Mouse (Mus musculus): Measurements from ENCODE around the gene Pabpn1l. TPM values are rescaled to one million over a fixed set of nuclear protein-coding genes. Genes with fewer than 3 reads are reported as not detected.

Pabpn1l gene
- total RNA-seq, 1 experiment = not detected

DNA sequence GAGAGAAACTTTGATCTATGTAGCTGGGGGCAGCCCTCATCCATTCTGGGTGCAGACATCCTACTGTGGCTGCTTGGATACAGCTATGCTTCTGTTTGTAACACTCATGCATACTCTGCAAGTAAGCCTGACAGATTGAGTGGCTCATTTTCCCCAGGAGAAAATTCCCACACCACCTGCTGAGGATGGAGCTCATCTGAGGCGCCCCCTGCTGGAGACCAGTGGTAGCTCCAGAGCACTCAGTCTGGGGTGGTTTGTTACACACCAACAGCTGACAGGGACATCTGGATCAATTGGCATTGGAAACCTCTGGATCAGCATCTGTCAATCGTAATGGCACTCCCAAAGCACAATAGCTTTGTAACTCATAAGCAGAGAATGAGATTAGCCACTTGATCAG lies 37.5 kb upstream of the Pabpn1l start:
- no peaks in the 10 kb centered on the region for H3K4me1 ChIP-seq (ENCODE audit: control insufficient read depth in 2 of 2, insufficient read depth in 2 of 2, low read length in 2 of 2, poor library complexity in 1 of 2)

DNA sequence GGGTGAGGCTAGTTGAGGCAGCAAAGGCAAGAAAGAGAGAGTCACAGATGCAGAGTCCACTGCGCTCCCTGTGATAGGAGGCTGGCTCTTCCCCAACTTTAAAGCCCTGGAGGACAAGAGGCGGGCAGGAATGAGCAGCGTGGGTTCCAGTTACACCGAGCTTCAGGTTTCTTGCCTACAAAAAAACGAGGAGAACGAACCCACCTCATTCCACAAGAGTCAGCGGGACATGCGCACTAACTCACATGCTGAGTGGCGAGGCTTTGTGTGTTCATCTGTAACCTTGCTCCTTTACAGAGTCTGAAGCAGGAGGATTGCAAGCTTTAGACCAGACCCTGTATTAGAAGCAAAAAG lies 36.2 kb upstream of the Pabpn1l start:
- H3K4me1 ChIP-seq (ENCODE audit: control insufficient read depth in 2 of 2, insufficient read depth in 2 of 2, low read length in 2 of 2, poor library complexity in 1 of 2) = no peaks in the 10 kb centered on the region
- H3K4me3 ChIP-seq (ENCODE audit: insufficient read depth in 1 of 2, low read depth in 1 of 2, low read length in 2 of 2, poor library complexity in 1 of 2, severe bottlenecking in 1 of 2) = no peak overlapping the region
- no peaks in the 10 kb centered on the region for H3K36me3 ChIP-seq (ENCODE audit: control insufficient read depth, insufficient read depth, low read length, poor library complexity, severe bottlenecking)
- no peak for TF ChIP-seq ZNF384 (IDR thresholded peaks at IDR 0.05; ENCODE audit: low read depth, low read length)
- no peak for TF ChIP-seq HCFC1 (IDR thresholded peaks at IDR 0.05; ENCODE audit: borderline replicate concordance, insufficient read depth, low read length)
- TF ChIP-seq ZC3H11A (IDR thresholded peaks at IDR 0.05; ENCODE audit: borderline replicate concordance, low read depth, low read length) = no peak
- TF ChIP-seq CHD2 (IDR thresholded peaks at IDR 0.05; ENCODE audit: low read depth, low read length) = no peak
- no peak for TF ChIP-seq MAFK (IDR thresholded peaks at IDR 0.05; ENCODE audit: insufficient read depth, low read depth, low read length)
- DNase-seq (ENCODE audit: low read depth, low spot score) = no peak
- in situ Hi-C loops (cut with MboI; ENCODE audit: low sequenced_read_pairs in 2 of 2, unreplicated experiment in 2 of 2) = no loop called here
- H3K9me3 ChIP-seq (ENCODE audit: control insufficient read depth, insufficient read depth, low read depth, low read length) = no peaks in the 10 kb centered on the region
- no peak overlapping the region for H3K27ac ChIP-seq (ENCODE audit: insufficient read depth, low read depth, low read length, poor library complexity, severe bottlenecking)
- H3K9ac ChIP-seq (ENCODE audit: insufficient read depth, low read depth, low read length, poor library complexity, severe bottlenecking) = no peak overlapping the region

More for the DNA sequence above, 37.5 kb upstream of the Pabpn1l start:
- DNase-seq (ENCODE audit: low read depth, low spot score) = no peak
- in situ Hi-C loops (cut with MboI; ENCODE audit: low sequenced_read_pairs in 2 of 2, unreplicated experiment in 2 of 2) = no loop called here
- H3K9me3 ChIP-seq (ENCODE audit: control insufficient read depth, insufficient read depth, low read depth, low read length) = no peaks in the 10 kb centered on the region
- H3K36me3 ChIP-seq (ENCODE audit: control insufficient read depth, insufficient read depth, low read length, poor library complexity, severe bottlenecking) = no peaks in the 10 kb centered on the region
- no peak overlapping the region for H3K27ac ChIP-seq (ENCODE audit: insufficient read depth, low read depth, low read length, poor library complexity, severe bottlenecking)
- TF ChIP-seq HCFC1 (IDR thresholded peaks at IDR 0.05; ENCODE audit: borderline replicate concordance, insufficient read depth, low read length) = no peak
- peak; percentile 19; the same call in 1 of the 2 replicates for TF ChIP-seq ZC3H11A (IDR thresholded peaks at IDR 0.05; ENCODE audit: borderline replicate concordance, low read depth, low read length)
- H3K9ac ChIP-seq (ENCODE audit: insufficient read depth, low read depth, low read length, poor library complexity, severe bottlenecking) = no peak overlapping the region
- H3K4me3 ChIP-seq (ENCODE audit: insufficient read depth in 1 of 2, low read depth in 1 of 2, low read length in 2 of 2, poor library complexity in 1 of 2, severe bottlenecking in 1 of 2) = no peak overlapping the region

GRCm38 (mm10) chr8:122658149-122658806 lies 35.7 kb upstream of the Pabpn1l start:
- Histone ChIP-seq H3K4me1 (ENCODE audit: control insufficient read depth in 2 of 2, insufficient read depth in 2 of 2, low read length in 2 of 2, poor library complexity in 1 of 2) (peaks cover 0 to 2% of the 10 kb centered on the region in 2 experiments; a peak in 1 of 4 replicates), H3K9me3 (ENCODE audit: control insufficient read depth, insufficient read depth, low read depth, low read length) (no peaks in the 10 kb centered on the region), H3K36me3 (ENCODE audit: control insufficient read depth, insufficient read depth, low read length, poor library complexity, severe bottlenecking) (no peaks in the 10 kb centered on the region), H3K27ac (ENCODE audit: insufficient read depth, low read depth, low read length, poor library complexity, severe bottlenecking) (no peak overlapping the region), H3K4me3 (ENCODE audit: insufficient read depth in 1 of 2, low read depth in 1 of 2, low read length in 2 of 2, poor library complexity in 1 of 2, severe bottlenecking in 1 of 2) (no peak overlapping the region), H3K9ac (ENCODE audit: insufficient read depth, low read depth, low read length, poor library complexity, severe bottlenecking) (no peak overlapping the region)
- in situ Hi-C loops (cut with MboI; ENCODE audit: low sequenced_read_pairs in 2 of 2, unreplicated experiment in 2 of 2) = no loop called here
- TF ChIP-seq HCFC1 (IDR thresholded peaks at IDR 0.05; ENCODE audit: borderline replicate concordance, insufficient read depth, low read length) (no peak), CHD2 (IDR thresholded peaks at IDR 0.05; ENCODE audit: low read depth, low read length) (no peak), MAFK (IDR thresholded peaks at IDR 0.05; ENCODE audit: insufficient read depth, low read depth, low read length) (no peak), ZC3H11A (IDR thresholded peaks at IDR 0.05; ENCODE audit: borderline replicate concordance, low read depth, low read length) (no peak), ZNF384 (IDR thresholded peaks at IDR 0.05; ENCODE audit: low read depth, low read length) (no peak)
- no peak for DNase-seq (ENCODE audit: low read depth, low spot score)

- no peaks in the 10 kb centered on the region for H3K9me3 ChIP-seq (ENCODE audit: control insufficient read depth, insufficient read depth, low read depth, low read length)
- in situ Hi-C loops (cut with MboI; ENCODE audit: low sequenced_read_pairs in 2 of 2, unreplicated experiment in 2 of 2) = no loop called here
- peaks cover 0 to 8% of the 10 kb centered on the region in 2 experiments; a peak in 1 of 4 replicates for H3K4me1 ChIP-seq (ENCODE audit: control insufficient read depth in 2 of 2, insufficient read depth in 2 of 2, low read length in 2 of 2, poor library complexity in 1 of 2)
- TF ChIP-seq CHD2 (IDR thresholded peaks at IDR 0.05; ENCODE audit: low read depth, low read length) (no peak), HCFC1 (IDR thresholded peaks at IDR 0.05; ENCODE audit: borderline replicate concordance, insufficient read depth, low read length) (no peak), MAFK (IDR thresholded peaks at IDR 0.05; ENCODE audit: insufficient read depth, low read depth, low read length) (no peak), ZNF384 (IDR thresholded peaks at IDR 0.05; ENCODE audit: low read depth, low read length) (no peak), ZC3H11A (IDR thresholded peaks at IDR 0.05; ENCODE audit: borderline replicate concordance, low read depth, low read length) (no peak)
- no peak for DNase-seq (ENCODE audit: low read depth, low spot score)
- H3K4me3 ChIP-seq (ENCODE audit: insufficient read depth in 1 of 2, low read depth in 1 of 2, low read length in 2 of 2, poor library complexity in 1 of 2, severe bottlenecking in 1 of 2) = no peak overlapping the region
- no peaks in the 10 kb centered on the region for H3K36me3 ChIP-seq (ENCODE audit: control insufficient read depth, insufficient read depth, low read length, poor library complexity, severe bottlenecking)
- no peak overlapping the region for H3K9ac ChIP-seq (ENCODE audit: insufficient read depth, low read depth, low read length, poor library complexity, severe bottlenecking)
- H3K27ac ChIP-seq (ENCODE audit: insufficient read depth, low read depth, low read length, poor library complexity, severe bottlenecking) = no peak overlapping the region
Measured at GRCm38 (mm10) chr8:122656056-122656999, 33.8 kb upstream of the Pabpn1l start.

Data from ES-E14 (cell line).